Mouse (Mus musculus) heart, embryonic 16.5 days (tissue): ENCODE data around the gene Mylk. TPM values are rescaled to one million over a fixed set of nuclear protein-coding genes. Genes with fewer than 3 reads are reported as not detected.
A peak's percentile ranks its signal among the peaks of the same experiment; 100 is the strongest.

ENCODE experiments used
- ATAC-seq: fragments of 200-750 bp; cut with Nextera tagmentation; replicated peaks from 2 replicates; pipeline ENCODE4 v1.8.0; 2017; ENCODE audit warnings: moderate number of reproducible peaks; ENCODE audit not compliant: insufficient read depth, low FRiP score; ENCODE audit errors: extremely low read depth
- H3K27ac ChIP-seq: fragments of 300-500 bp; sonication (generic); 2 replicates; pipeline ENCODE4 v1.5.1; 2014; ENCODE audit warnings: mild to moderate bottlenecking, low read length, control low read depth, moderate library complexity
- H3K27me3 ChIP-seq: fragments of 300-500 bp; sonication (generic); 2 replicates; pipeline ENCODE4 v1.6.1; 2014; ENCODE audit warnings: low read length, mixed read lengths; ENCODE audit not compliant: control insufficient read depth, insufficient read depth
- H3K36me3 ChIP-seq: fragments of 300-500 bp; sonication (generic); 2 replicates; pipeline ENCODE4 v1.6.1; 2014; ENCODE audit not compliant: control insufficient read depth, insufficient read depth
- H3K4me1 ChIP-seq: fragments of 300-500 bp; sonication (generic); 2 replicates; pipeline ENCODE4 v1.6.1; 2014; ENCODE audit warnings: low read length, mixed read lengths; ENCODE audit not compliant: control insufficient read depth, insufficient read depth
- H3K4me2 ChIP-seq: fragments of 300-500 bp; sonication (generic); 2 replicates; pipeline ENCODE4 v1.6.1; 2014; ENCODE audit warnings: low read depth, mild to moderate bottlenecking, control low read depth, low read length
- H3K4me3 ChIP-seq: fragments of 300-500 bp; sonication (generic); 2 replicates; pipeline ENCODE4 v1.5.1; 2014; ENCODE audit warnings: mild to moderate bottlenecking, control low read depth, low read length
- H3K9ac ChIP-seq: fragments of 300-500 bp; sonication (generic); 2 replicates; pipeline ENCODE4 v1.6.1; 2014; ENCODE audit warnings: low read length, control low read depth
- H3K9me3 ChIP-seq: fragments of 300-500 bp; sonication (generic); replicated peaks from 2 replicates; pipeline ENCODE4 v1.6.1; 2016; ENCODE audit warnings: low read length; ENCODE audit not compliant: control insufficient read depth
- WGBS: fragments of 180-500 bp; shearing (Covaris S2); extraction: QIAGEN DNeasy Blood & Tissue Kit; methylation state at CpG from one replicate; pipeline ENCODE4 v1.1.7; 2014; 5-methylcytosine and 5-hydroxymethylcytosine counted together
- polyA plus RNA-seq: library from polyadenylated mRNA; unstranded; fragments of >200 nt; fragmentation: Nextera tagmentation; extraction: Ambion mirVana; gene quantifications from 2 replicates; pipeline ENCODE4 v1.2.1, GENCODE M21; 2015

The Mylk gene
- polyA plus RNA-seq, 1 experiment from 2014 or later, result 14.2 TPM

DNA sequence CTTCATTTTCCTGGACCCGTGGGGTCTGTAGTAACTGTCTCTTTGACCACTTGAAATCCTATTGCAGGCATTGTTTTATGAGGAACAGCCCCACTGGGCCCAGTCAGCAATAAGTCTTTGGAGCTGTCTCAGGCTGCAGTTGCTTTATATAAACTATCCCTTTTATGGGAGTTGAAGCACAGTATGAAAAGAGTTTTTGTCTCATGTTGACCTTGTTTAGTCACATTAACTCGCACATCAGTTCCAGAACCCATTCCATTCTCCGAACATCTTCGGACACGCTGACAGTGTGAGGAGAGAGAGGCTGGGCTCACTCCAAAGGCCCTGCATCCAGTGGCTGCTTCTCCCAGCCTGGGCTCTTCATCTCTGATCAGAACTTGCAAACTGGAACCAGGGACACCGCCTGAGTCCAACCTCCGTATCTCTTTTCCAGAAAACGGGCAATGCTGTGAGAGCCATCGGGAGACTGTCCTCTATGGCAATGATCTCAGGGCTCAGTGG is 249.7 kb downstream of the Mylk start:
- no peak overlapping the region for H3K4me2 ChIP-seq
- H3K36me3 ChIP-seq, result no peaks in the 10 kb centered on the region
- H3K27ac ChIP-seq, result no peak overlapping the region
- WGBS, result 77% methylated on average over 9 of the region's 9 CpGs
- H3K9ac ChIP-seq, result no peak overlapping the region
- peaks cover 13% of the 10 kb centered on the region for H3K4me1 ChIP-seq
- H3K27me3 ChIP-seq, result no peaks in the 10 kb centered on the region
- no peaks in the 10 kb centered on the region for H3K9me3 ChIP-seq
- no peak overlapping the region for H3K4me3 ChIP-seq
- ATAC-seq, result no peak

DNA sequence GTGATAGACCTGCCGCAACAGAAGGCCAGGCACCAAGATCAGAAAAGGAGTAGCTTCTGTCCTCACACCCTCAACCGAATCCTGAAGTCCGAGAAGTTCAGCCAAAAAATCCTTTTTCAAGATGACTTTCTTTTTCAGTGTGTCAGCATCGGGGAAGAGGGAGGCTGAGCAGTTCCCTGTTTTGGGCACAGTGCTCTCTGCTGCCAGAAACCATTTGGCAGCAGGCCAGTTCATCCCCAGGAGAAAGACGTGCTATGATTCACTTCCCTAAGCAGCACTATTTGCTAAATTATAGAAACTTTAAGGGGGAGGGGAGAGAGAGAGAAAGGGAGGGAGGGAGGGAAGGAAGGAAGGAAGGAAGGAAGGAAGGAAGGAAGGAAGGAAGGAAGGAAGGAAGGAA is 251.1 kb downstream of the Mylk start:
- Histone ChIP-seq H3K9ac (no peak overlapping the region), H3K4me2 (peak overlapping the region; percentile 36; the same call in 1 of the 2 replicates), H3K27ac (peak overlapping the region; percentile 43), H3K27me3 (no peaks in the 10 kb centered on the region), H3K9me3 (no peaks in the 10 kb centered on the region), H3K4me1 (peaks cover 13% of the 10 kb centered on the region), H3K4me3 (no peak overlapping the region), H3K36me3 (no peaks in the 10 kb centered on the region)
- 25% methylated on average over 5 of the region's 5 CpGs for WGBS
- ATAC-seq, result peak; percentile 79; the same call in 1 of the 2 replicates

DNA sequence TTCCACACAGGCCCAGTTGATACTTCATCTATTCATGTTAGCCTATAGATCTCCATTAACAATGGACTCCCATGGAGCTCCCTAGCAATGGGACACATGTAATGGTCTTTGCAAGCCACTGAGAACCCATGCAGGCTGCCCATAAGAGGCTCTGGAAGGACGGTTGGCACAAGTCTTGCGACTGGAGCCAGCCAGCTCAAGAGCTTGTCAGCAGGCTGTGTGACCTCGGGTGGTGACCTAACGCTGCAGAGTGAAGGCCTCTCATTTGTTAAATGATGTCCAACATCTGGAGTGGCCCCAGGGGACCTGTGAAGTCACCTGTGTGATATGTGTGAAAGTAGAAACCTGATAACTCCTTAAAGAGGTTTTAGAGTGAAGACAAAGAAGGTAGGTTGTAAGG is 252.0 kb downstream of the Mylk start:
- Histone ChIP-seq H3K9me3 (no peaks in the 10 kb centered on the region), H3K36me3 (no peaks in the 10 kb centered on the region), H3K4me3 (no peak overlapping the region), H3K9ac (no peak overlapping the region), H3K4me2 (no peak overlapping the region), H3K27me3 (no peaks in the 10 kb centered on the region), H3K27ac (no peak overlapping the region), H3K4me1 (peaks cover 13% of the 10 kb centered on the region)
- WGBS, result 46% methylated on average over 4 of the region's 4 CpGs
- no peak for ATAC-seq

GRCm38 (mm10) chr16:34997576-34997975 is 252.6 kb downstream of the Mylk start:
- no peak for ATAC-seq
- Histone ChIP-seq H3K4me2 (no peak overlapping the region), H3K9me3 (no peaks in the 10 kb centered on the region), H3K27ac (no peak overlapping the region), H3K9ac (no peak overlapping the region), H3K27me3 (no peaks in the 10 kb centered on the region), H3K4me1 (peaks cover 13% of the 10 kb centered on the region), H3K4me3 (no peak overlapping the region), H3K36me3 (no peaks in the 10 kb centered on the region)
- 64% methylated on average over 10 of the region's 10 CpGs for WGBS

DNA sequence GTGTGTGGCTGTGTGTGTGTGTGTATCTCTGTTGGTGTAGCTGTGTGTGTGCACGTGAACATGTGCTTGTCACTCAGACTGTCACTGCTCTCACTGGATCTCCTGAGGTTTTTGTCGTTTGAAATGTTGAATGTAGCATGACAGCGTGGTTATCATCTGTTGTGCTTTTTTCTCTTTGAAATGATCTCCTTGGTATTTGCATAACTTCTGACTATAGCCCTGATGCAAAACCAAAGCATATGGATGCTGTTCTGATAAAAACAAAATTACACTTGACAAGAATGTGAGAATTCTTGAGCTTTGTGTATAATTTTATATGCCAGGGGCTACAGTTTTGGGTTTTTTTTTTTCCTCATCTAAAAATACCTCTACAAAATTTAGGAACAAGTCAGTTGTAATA is 254.0 kb downstream of the Mylk start:
- ATAC-seq, result no peak
- no peak overlapping the region for H3K4me3 ChIP-seq
- 67% methylated on average over 3 of the region's 3 CpGs for WGBS

DNA sequence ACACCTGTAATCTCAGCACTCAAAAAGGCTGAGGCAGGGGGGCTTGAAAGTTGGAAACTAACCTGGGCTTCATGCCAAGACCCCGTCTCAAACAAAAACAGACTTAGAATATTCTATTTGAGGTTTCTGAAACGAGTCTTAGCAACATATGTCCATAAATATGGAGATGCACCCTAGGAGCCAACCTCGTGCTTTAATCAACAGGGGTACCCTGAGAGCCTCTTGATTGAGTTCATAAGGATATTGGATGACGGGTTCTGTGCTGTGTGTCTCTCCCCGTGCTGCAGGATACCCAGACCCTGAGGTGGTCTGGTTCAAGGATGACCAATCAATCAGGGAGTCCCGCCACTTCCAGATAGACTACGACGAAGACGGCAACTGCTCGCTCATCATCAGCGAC is 255.0 kb downstream of the Mylk start:
- no peaks in the 10 kb centered on the region for H3K36me3 ChIP-seq
- no peak overlapping the region for H3K27ac ChIP-seq
- H3K27me3 ChIP-seq, result no peaks in the 10 kb centered on the region
- WGBS, result 47% methylated on average over 11 of the region's 11 CpGs
- peaks cover 13% of the 10 kb centered on the region for H3K4me1 ChIP-seq
- H3K4me2 ChIP-seq, result peak overlapping the region; percentile 39; the same call in 1 of the 2 replicates
- no peak for ATAC-seq
- H3K9me3 ChIP-seq, result no peaks in the 10 kb centered on the region
- no peak overlapping the region for H3K9ac ChIP-seq
- H3K4me3 ChIP-seq, result no peak overlapping the region

More for the DNA sequence above, 254.0 kb downstream of the Mylk start:
- no peak overlapping the region for H3K4me2 ChIP-seq
- H3K9ac ChIP-seq, result no peak overlapping the region
- no peaks in the 10 kb centered on the region for H3K36me3 ChIP-seq
- no peak overlapping the region for H3K27ac ChIP-seq
- no peaks in the 10 kb centered on the region for H3K9me3 ChIP-seq
- H3K4me1 ChIP-seq, result peaks cover 13% of the 10 kb centered on the region
- no peaks in the 10 kb centered on the region for H3K27me3 ChIP-seq

DNA sequence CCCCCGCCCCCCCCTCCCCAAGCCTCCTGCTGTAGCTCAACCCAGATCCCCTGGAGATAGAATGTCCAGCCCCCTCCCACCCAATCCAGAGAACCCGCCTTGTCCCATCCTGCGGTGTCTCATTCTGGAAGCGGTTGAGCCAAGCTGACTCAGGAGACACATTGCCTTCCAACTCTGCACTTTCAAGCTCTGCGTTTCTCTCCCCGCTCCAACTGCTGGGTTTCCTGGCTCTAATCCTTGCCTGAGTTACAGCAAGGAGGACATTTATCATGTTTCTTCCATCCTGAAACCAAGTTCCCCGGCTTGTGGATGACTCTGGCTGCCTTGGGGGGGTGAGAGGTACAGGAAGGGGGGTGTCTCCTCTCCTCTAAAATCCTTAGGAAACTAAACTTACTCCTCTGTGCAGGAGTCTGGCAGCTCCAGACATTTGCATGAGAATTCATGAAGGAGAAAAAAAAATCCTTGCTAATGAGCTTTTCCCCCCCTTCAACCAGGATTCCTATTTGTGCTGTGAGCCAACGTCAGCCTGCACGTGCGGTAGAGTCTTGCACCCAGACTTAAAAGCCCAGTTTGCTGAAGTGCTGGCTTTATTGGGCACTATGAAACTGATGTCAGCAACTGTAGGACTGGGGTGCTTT is 256.0 kb downstream of the Mylk start:
- no peak overlapping the region for H3K4me3 ChIP-seq

GRCm38 (mm10) chr16:35004356-35004755 is 259.3 kb downstream of the Mylk start:
- WGBS, result 67% methylated on average over 5 of the region's 5 CpGs

More for the DNA sequence above, 256.0 kb downstream of the Mylk start:
- H3K4me1 ChIP-seq, result peaks cover 9% of the 10 kb centered on the region
- H3K27ac ChIP-seq, result no peak overlapping the region
- no peaks in the 10 kb centered on the region for H3K27me3 ChIP-seq
- 15% methylated on average over 10 of the region's 10 CpGs for WGBS
- no peak overlapping the region for H3K9ac ChIP-seq
- no peaks in the 10 kb centered on the region for H3K36me3 ChIP-seq
- ATAC-seq, result no peak
- no peaks in the 10 kb centered on the region for H3K9me3 ChIP-seq
- H3K4me2 ChIP-seq, result peak overlapping the region; percentile 39

DNA sequence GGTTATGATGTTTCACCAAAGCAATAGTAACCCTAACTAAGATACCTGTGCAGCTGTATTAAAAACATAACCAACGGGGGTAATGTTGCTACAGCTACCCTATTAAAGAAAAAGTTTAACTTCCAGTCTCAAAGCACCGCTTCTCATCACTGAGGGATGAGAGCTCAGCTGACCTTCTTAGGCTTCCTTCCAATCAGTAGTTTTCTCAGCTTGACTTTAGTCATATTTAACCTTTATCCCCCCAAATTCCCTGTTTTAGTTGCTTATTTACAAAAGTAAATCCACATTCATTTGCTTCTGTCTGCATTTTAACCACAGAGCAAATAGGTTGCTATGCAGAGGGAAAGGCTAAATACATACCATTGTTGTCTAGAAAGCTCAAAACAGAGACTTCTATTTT is 259.7 kb downstream of the Mylk start:
- no peak for ATAC-seq
- Histone ChIP-seq H3K27me3 (no peaks in the 10 kb centered on the region), H3K36me3 (no peaks in the 10 kb centered on the region), H3K9me3 (no peaks in the 10 kb centered on the region), H3K4me3 (no peak overlapping the region), H3K9ac (no peak overlapping the region), H3K4me2 (no peak overlapping the region), H3K4me1 (no peaks in the 10 kb centered on the region), H3K27ac (no peak overlapping the region)
- WGBS, result 84% methylated on average over 2 of the region's 2 CpGs

More at GRCm38 (mm10) chr16:35004356-35004755, 259.3 kb downstream of the Mylk start:
- no peak overlapping the region for H3K27ac ChIP-seq
- no peaks in the 10 kb centered on the region for H3K4me1 ChIP-seq
- ATAC-seq, result no peak
- H3K27me3 ChIP-seq, result no peaks in the 10 kb centered on the region
- H3K4me2 ChIP-seq, result no peak overlapping the region
- H3K4me3 ChIP-seq, result no peak overlapping the region
- H3K36me3 ChIP-seq, result no peaks in the 10 kb centered on the region
- no peak overlapping the region for H3K9ac ChIP-seq
- H3K9me3 ChIP-seq, result no peaks in the 10 kb centered on the region
